8 mouse cellular contexts compared by ENCODE assay signal in genomic region chr16:33583881-33584454, GRCm38 (mm10).
A peak's percentile ranks its signal among the peaks of the same experiment; 100 is the strongest.
DNase-seq lines count a peak whose midpoint lies in the region; ATAC-seq and TF ChIP-seq lines count a peak whose summit lies in the region.

No protein-coding gene starts in this region.

- TF ChIP-seq CTCF in lung, postnatal 0 days (IDR thresholded peaks at IDR 0.05): peak; percentile 32; the same call in 1 of the 2 replicates
- TF ChIP-seq CTCF in cerebellum, adult 2 months (IDR thresholded peaks at IDR 0.05; ENCODE audit: borderline replicate concordance, insufficient read depth, low read depth, low read length): no peak

- peak; percentile 79 for ATAC-seq in CD4-positive, CD25-positive, alpha-beta regulatory T cell, adult 4 months
- peak; percentile 20; the same call in 1 of the 2 replicates for ATAC-seq in heart, embryonic 14.5 days (ENCODE audit: insufficient number of reproducible peaks, insufficient read depth, low FRiP score, low read depth)
- ATAC-seq in kidney, embryonic 14.5 days (ENCODE audit: low FRiP score, low TSS enrichment): 0 out of 2 replicates have a peak, but pooled peaks have one; percentile 17
- peak; percentile 38 for ATAC-seq in lung, postnatal 0 days

- no peaks in the 10 kb centered on the region for H3K36me3 ChIP-seq in heart, embryonic 14.5 days (ENCODE audit: control insufficient read depth, insufficient read depth, low read length)
- H3K36me3 ChIP-seq in kidney, embryonic 14.5 days (ENCODE audit: control insufficient read depth, insufficient read depth, low read length): no peaks in the 10 kb centered on the region
- H3K36me3 ChIP-seq in lung, postnatal 0 days (ENCODE audit: insufficient read depth, low read length): no peaks in the 10 kb centered on the region

- TF ChIP-seq EP300 in lung, postnatal 0 days (IDR thresholded peaks at IDR 0.05): peak; percentile 97

- peak overlapping the region; percentile 20 to 27 for H3K4me3 ChIP-seq in heart, embryonic 14.5 days (ENCODE audit: control insufficient read depth in 1 of 2, insufficient read depth in 1 of 2, low read depth in 1 of 2, low read length in 2 of 2)
- H3K4me3 ChIP-seq in kidney, embryonic 14.5 days (ENCODE audit: low read length): peak overlapping the region; percentile 2
- no peak overlapping the region for H3K4me3 ChIP-seq in lung, postnatal 0 days (ENCODE audit: low read depth, low read length)
- no peak overlapping the region for H3K4me3 ChIP-seq in cerebellum, adult 2 months (replicated peaks; ENCODE audit: insufficient read depth, low read depth, low read length)

- peak overlapping the region; percentile 65 for H3K4me2 ChIP-seq in heart, embryonic 14.5 days (ENCODE audit: low read length)
- H3K4me2 ChIP-seq in kidney, embryonic 14.5 days (replicated peaks; ENCODE audit: low read depth, low read length): peak overlapping the region; percentile 28
- peak overlapping the region; percentile 35 for H3K4me2 ChIP-seq in lung, postnatal 0 days (replicated peaks; ENCODE audit: low read depth, low read length)

- no peak for TF ChIP-seq POLR2A in cerebellum, adult 2 months (IDR thresholded peaks at IDR 0.05; ENCODE audit: borderline replicate concordance, insufficient read depth, low read length)

- 8% methylated on average over 19 of the region's 19 CpGs for whole genome bisulfite sequencing in heart, embryonic 14.5 days
- 23% methylated on average over 19 of the region's 19 CpGs for WGBS in kidney, embryonic 14.5 days
- WGBS in lung, postnatal 0 days: 18% methylated on average over 19 of the region's 19 CpGs
- 55% methylated on average over 19 of the region's 19 CpGs for WGBS in cerebellum, adult 2 months

- peak; percentile 48 for DNase-seq in embryo, embryonic 10 days (ENCODE audit: low spot score)
- peak; percentile 88 for DNase-seq in lung, postnatal 0 days (ENCODE audit: low spot score)
- peak; percentile 24 to 48 for DNase-seq in spleen, postnatal 10 days (ENCODE audit: low spot score in 2 of 2)
- DNase-seq in layer of hippocampus, adult 9-10 months (ENCODE audit: low spot score): no peak
- DNase-seq in cerebellum, adult 2 months: no peak

- peak overlapping the region; percentile 61 for H3K9ac ChIP-seq in heart, embryonic 14.5 days (ENCODE audit: low read length)
- H3K9ac ChIP-seq in kidney, embryonic 14.5 days (ENCODE audit: low read depth, low read length): peak overlapping the region; percentile 40; the same call in 1 of the 2 replicates
- H3K9ac ChIP-seq in lung, postnatal 0 days (replicated peaks; ENCODE audit: low read depth): no peak overlapping the region

- peaks cover 45 to 58% of the 10 kb centered on the region in 2 experiments for H3K4me1 ChIP-seq in heart, embryonic 14.5 days (ENCODE audit: control insufficient read depth in 2 of 2, insufficient read depth in 2 of 2, low read length in 2 of 2)
- peaks cover 54% of the 10 kb centered on the region for H3K4me1 ChIP-seq in kidney, embryonic 14.5 days (ENCODE audit: control insufficient read depth, insufficient read depth, low read length)
- H3K4me1 ChIP-seq in lung, postnatal 0 days (ENCODE audit: insufficient read depth, low read depth, low read length): peaks cover 24% of the 10 kb centered on the region; the same call in 1 of the 2 replicates
- peaks cover 12% of the 10 kb centered on the region for H3K4me1 ChIP-seq in cerebellum, adult 2 months (ENCODE audit: control insufficient read depth, insufficient read depth, low read length)

- no peaks in the 10 kb centered on the region for H3K9me3 ChIP-seq in heart, embryonic 14.5 days (ENCODE audit: control insufficient read depth, low read length)
- H3K9me3 ChIP-seq in kidney, embryonic 14.5 days (ENCODE audit: control insufficient read depth, low read length): no peaks in the 10 kb centered on the region
- H3K9me3 ChIP-seq in lung, postnatal 0 days (ENCODE audit: low read length): no peaks in the 10 kb centered on the region

- H3K27ac ChIP-seq in heart, embryonic 14.5 days (replicated peaks in 1 of 2; ENCODE audit: control insufficient read depth in 1 of 2, insufficient read depth in 1 of 2, low read depth in 2 of 2, low read length in 2 of 2): peak overlapping the region; percentile 80 to 92
- H3K27ac ChIP-seq in kidney, embryonic 14.5 days (ENCODE audit: low read depth, low read length): peak overlapping the region; percentile 95
- peak overlapping the region; percentile 94 for H3K27ac ChIP-seq in lung, postnatal 0 days (ENCODE audit: low read length)
- no peak overlapping the region for H3K27ac ChIP-seq in cerebellum, adult 2 months (ENCODE audit: insufficient read depth, low read length)

- H3K27me3 ChIP-seq in heart, embryonic 14.5 days (ENCODE audit: control insufficient read depth, insufficient read depth, low read length): no peaks in the 10 kb centered on the region
- no peaks in the 10 kb centered on the region for H3K27me3 ChIP-seq in kidney, embryonic 14.5 days (ENCODE audit: control insufficient read depth, insufficient read depth, low read length)
- H3K27me3 ChIP-seq in lung, postnatal 0 days (replicated peaks; ENCODE audit: insufficient read depth, low read length): no peaks in the 10 kb centered on the region
- H3K27me3 ChIP-seq in cerebellum, adult 2 months (ENCODE audit: control insufficient read depth, insufficient read depth, low read length): no peaks in the 10 kb centered on the region

Comparison
In these comparisons a context has a peak if more than half of its experiments do, and no peak if none do; other contexts are left out.
1. ATAC-seq: peak in every context shown above with its lines; median percentile 79 in CD4-positive, CD25-positive, alpha-beta regulatory T cell, adult 4 months; 38 in lung, postnatal 0 days; 20 in heart, embryonic 14.5 days; 17 in kidney, embryonic 14.5 days.
2. DNase-seq: peak in embryo, embryonic 10 days (single experiment), lung, postnatal 0 days (single experiment) and spleen, postnatal 10 days (2 of 2); none in layer of hippocampus, adult 9-10 months (single experiment) and cerebellum, adult 2 months (0 of 2).
3. H3K4me3 ChIP-seq: peak in heart, embryonic 14.5 days (2 of 2) and kidney, embryonic 14.5 days (single experiment); none in lung, postnatal 0 days (single experiment) and cerebellum, adult 2 months (single experiment).
4. Peak in every context shown above with its lines, with median percentiles within 50 percentile points of each other: H3K4me2 ChIP-seq.